Mouse (Mus musculus): ENCODE data around the gene Mogs. TPM values are rescaled to one million over a fixed set of nuclear protein-coding genes. Genes with fewer than 3 reads are reported as not detected.

The Mogs gene
- polyA plus RNA-seq, 1 experiment from 2014 or later: 21.4 TPM

DNA sequence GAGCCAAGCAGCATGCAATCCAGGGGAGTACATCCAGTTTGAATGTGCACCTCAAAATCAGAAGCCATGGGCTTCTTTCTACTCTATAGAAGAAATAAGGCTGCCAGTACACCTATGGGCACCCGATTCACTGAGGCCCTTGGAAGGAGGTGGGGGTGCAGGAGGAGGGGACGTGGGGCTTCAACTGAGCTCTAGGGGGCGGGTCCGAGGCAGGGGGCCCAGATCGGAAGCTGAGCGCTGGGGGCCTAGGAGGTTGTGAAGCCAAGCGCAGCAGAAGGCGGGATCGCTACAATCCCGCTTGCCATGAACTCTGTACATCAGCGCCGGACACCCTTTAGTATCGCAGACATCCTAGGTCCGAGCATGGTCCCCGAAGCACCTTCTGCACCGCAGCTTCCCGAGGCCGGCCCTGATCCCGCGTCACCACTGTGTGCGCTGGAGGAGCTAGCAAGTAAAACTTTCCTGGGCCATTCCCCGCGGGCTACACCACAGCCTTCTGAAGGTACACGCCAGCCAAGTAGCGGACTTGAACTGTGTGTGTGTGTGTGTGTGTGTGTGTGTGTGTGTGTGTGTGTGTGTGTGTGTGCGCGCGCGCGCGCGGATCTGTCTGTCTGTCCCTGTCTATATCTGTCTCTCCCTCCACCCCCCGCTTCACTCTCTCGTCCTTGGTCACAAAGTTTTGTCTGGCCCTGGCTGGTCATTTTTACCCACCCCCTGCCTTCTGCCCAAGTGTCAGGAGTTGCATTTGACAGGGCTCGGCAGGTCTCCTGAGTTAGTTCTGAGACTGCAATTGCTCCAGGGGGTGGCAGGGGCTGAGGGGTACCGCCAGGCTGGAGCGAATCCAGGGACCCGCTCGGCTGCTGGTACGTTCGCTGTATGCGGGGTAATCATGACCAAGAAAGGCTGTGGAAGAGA, 28.9 kb upstream of the Mogs start, which contains the start of gene Lbx2:
TSS of gene Lbx2 (plus strand) at position 247 of the 915 bp plus-strand sequence.
- Histone ChIP-seq H3K27ac (ENCODE audit: low read depth) (no peak within 1 kb of the TSS), H3K36me3 (replicated peaks; ENCODE audit: insufficient read depth, low read length) (peaks cover 2% of the 10 kb centered on the region; the same call in 1 of the 2 replicates), H3K4me3 (ENCODE audit: low read depth, low read length) (peak within 1 kb of the TSS; percentile 21), H3K4me2 (ENCODE audit: low read depth, low read length) (peak within 1 kb of the TSS; percentile 55), H3K9me3 (ENCODE audit: low read length) (no peaks in the 10 kb centered on the region), H3K9ac (replicated peaks) (no peak within 1 kb of the TSS), H3K27me3 (ENCODE audit: insufficient read depth, low read length) (peaks cover 66% of the 10 kb centered on the region), H3K4me1 (ENCODE audit: insufficient read depth) (peaks cover 12% of the 10 kb centered on the region)
- 4% methylated on average over 35 of the region's 42 CpGs for WGBS (ENCODE audit: insufficient replicate concordance)
- DNase-seq: no peak
- TF ChIP-seq CTCF (IDR thresholded peaks at IDR 0.05; ENCODE audit: low read depth): no peak
- TF ChIP-seq EP300 (IDR thresholded peaks at IDR 0.05; ENCODE audit: low read depth): no peak
- no peak for ATAC-seq

- no peak for ATAC-seq
- peaks cover 12% of the 10 kb centered on the region for H3K4me1 ChIP-seq (ENCODE audit: insufficient read depth)
- peak overlapping the region; percentile 21 for H3K4me3 ChIP-seq (ENCODE audit: low read depth, low read length)
- no peak overlapping the region for H3K9ac ChIP-seq (replicated peaks)
- no peak for DNase-seq
- TF ChIP-seq EP300 (IDR thresholded peaks at IDR 0.05; ENCODE audit: low read depth): no peak
- TF ChIP-seq CTCF (IDR thresholded peaks at IDR 0.05; ENCODE audit: low read depth): no peak
- H3K27ac ChIP-seq (ENCODE audit: low read depth): no peak overlapping the region
- peaks cover 66% of the 10 kb centered on the region for H3K27me3 ChIP-seq (ENCODE audit: insufficient read depth, low read length)
- H3K36me3 ChIP-seq (replicated peaks; ENCODE audit: insufficient read depth, low read length): 0 out of 2 replicates have a peak, but pooled peaks cover 1% of the 10 kb centered on the region
- WGBS (ENCODE audit: insufficient replicate concordance): 6% methylated on average over 47 of the region's 47 CpGs
- peak overlapping the region; percentile 55 for H3K4me2 ChIP-seq (ENCODE audit: low read depth, low read length)
- H3K9me3 ChIP-seq (ENCODE audit: low read length): no peaks in the 10 kb centered on the region
Measured at GRCm38 (mm10) chr6:83087205-83087925, 27.9 kb upstream of the Mogs start.

- no peaks in the 10 kb centered on the region for H3K36me3 ChIP-seq (replicated peaks; ENCODE audit: insufficient read depth, low read length)
- DNase-seq: no peak
- H3K9ac ChIP-seq (replicated peaks): no peak overlapping the region
- peak overlapping the region; percentile 55 for H3K4me2 ChIP-seq (ENCODE audit: low read depth, low read length)
- WGBS (ENCODE audit: insufficient replicate concordance): 20% methylated on average over 9 of the region's 9 CpGs
- no peak overlapping the region for H3K27ac ChIP-seq (ENCODE audit: low read depth)
- H3K4me1 ChIP-seq (ENCODE audit: insufficient read depth): peaks cover 12% of the 10 kb centered on the region
- TF ChIP-seq CTCF (IDR thresholded peaks at IDR 0.05; ENCODE audit: low read depth) (no peak), EP300 (IDR thresholded peaks at IDR 0.05; ENCODE audit: low read depth) (no peak)
- peak overlapping the region; percentile 21; the same call in 1 of the 2 replicates for H3K4me3 ChIP-seq (ENCODE audit: low read depth, low read length)
- ATAC-seq: no peak
- H3K9me3 ChIP-seq (ENCODE audit: low read length): no peaks in the 10 kb centered on the region
- H3K27me3 ChIP-seq (ENCODE audit: insufficient read depth, low read length): peaks cover 62% of the 10 kb centered on the region
Measured at GRCm38 (mm10) chr6:83087926-83088260, 27.4 kb upstream of the Mogs start.

GRCm38 (mm10) chr6:83092416-83093127, 22.7 kb upstream of the Mogs start:
- DNase-seq (no peak), ATAC-seq (no peak)
- no peak overlapping the region for H3K4me3 ChIP-seq (ENCODE audit: low read depth, low read length)
- TF ChIP-seq CTCF (IDR thresholded peaks at IDR 0.05; ENCODE audit: low read depth) (no peak), EP300 (IDR thresholded peaks at IDR 0.05; ENCODE audit: low read depth) (no peak)
- H3K9me3 ChIP-seq (ENCODE audit: low read length): no peaks in the 10 kb centered on the region
- 17% methylated on average over 6 of the region's 6 CpGs for WGBS (ENCODE audit: insufficient replicate concordance)
- H3K27ac ChIP-seq (ENCODE audit: low read depth): no peak overlapping the region; the same call in 1 of the 2 replicates
- peaks cover 2% of the 10 kb centered on the region for H3K4me1 ChIP-seq (ENCODE audit: insufficient read depth)
- no peak overlapping the region for H3K4me2 ChIP-seq (ENCODE audit: low read depth, low read length)
- peaks cover 20% of the 10 kb centered on the region for H3K27me3 ChIP-seq (ENCODE audit: insufficient read depth, low read length)
- H3K9ac ChIP-seq (replicated peaks): no peak overlapping the region
- no peaks in the 10 kb centered on the region for H3K36me3 ChIP-seq (replicated peaks; ENCODE audit: insufficient read depth, low read length)

DNA sequence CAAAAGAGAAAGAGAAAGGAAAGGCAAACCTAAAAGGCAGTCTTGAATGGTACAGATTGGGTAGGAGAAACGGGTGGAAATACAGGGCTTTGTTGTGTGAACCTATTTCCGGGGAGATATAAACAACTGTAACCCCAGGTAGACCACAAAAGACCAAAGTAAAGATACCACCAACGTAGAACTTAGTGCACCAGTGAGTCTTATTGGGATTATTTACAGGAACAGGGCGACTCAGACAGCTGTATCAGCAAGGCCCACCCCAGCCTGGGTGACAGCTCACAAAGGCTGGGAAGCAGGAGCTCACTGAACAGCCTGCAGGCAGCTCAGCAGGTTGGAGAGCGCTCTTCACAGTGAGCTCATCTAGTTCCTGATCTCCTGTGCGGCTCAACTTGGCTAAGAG, 19.3 kb upstream of the Mogs start:
- WGBS (ENCODE audit: insufficient replicate concordance): 51% methylated on average over 6 of the region's 6 CpGs
- no peaks in the 10 kb centered on the region for H3K36me3 ChIP-seq (replicated peaks; ENCODE audit: insufficient read depth, low read length)
- no peak overlapping the region for H3K4me2 ChIP-seq (ENCODE audit: low read depth, low read length)
- no peak overlapping the region for H3K4me3 ChIP-seq (ENCODE audit: low read depth, low read length)
- 0 out of 2 replicates have a peak, but pooled peaks cover 1% of the 10 kb centered on the region for H3K27me3 ChIP-seq (ENCODE audit: insufficient read depth, low read length)
- no peaks in the 10 kb centered on the region for H3K9me3 ChIP-seq (ENCODE audit: low read length)
- TF ChIP-seq EP300 (IDR thresholded peaks at IDR 0.05; ENCODE audit: low read depth) (no peak), CTCF (IDR thresholded peaks at IDR 0.05; ENCODE audit: low read depth) (no peak)
- H3K4me1 ChIP-seq (ENCODE audit: insufficient read depth): peaks cover 2% of the 10 kb centered on the region; the same call in 1 of the 2 replicates
- H3K27ac ChIP-seq (ENCODE audit: low read depth): no peak overlapping the region
- DNase-seq: no peak
- H3K9ac ChIP-seq (replicated peaks): no peak overlapping the region
- no peak for ATAC-seq

Measured in liver, postnatal 0 days (tissue).